Mouse (Mus musculus): ENCODE measurements at regions not wholly inside any gene's neighbourhood (a gene's known extent, or its start where the extent isn't known, plus 50 kb on each side); places are given as distances from the start of the nearest gene placed in this dataset.

DNA sequence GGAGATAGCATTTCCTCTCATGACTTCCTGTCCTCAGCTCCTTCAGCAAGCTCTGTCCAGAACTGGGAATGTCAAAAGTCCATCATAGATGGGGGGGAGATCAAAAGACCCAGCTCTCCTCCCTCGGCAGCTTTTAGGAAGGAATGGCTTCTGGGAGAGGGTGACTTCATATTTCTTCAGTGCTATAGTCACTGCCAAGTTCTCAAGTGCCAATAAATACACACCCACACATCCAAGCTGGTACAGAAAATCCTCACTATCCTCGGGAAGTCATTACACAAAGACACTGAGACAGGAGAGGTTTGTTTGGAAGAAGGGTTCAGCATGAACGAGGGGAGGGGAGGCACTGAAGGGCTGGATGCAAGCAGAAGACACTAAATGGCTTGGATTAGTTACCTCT lies 502.0 kb downstream of the Irx1 start:
- no peak for TF ChIP-seq CTCF (IDR thresholded peaks at IDR 0.05; ENCODE audit: low read depth, low read length)
- TF ChIP-seq GATA2 (IDR thresholded peaks at IDR 0.05; ENCODE audit: borderline replicate concordance, low read depth, low read length): no peak

All from G1E (cell line).